Mouse (Mus musculus) thymus, postnatal 4 days (tissue): ENCODE measurements at regions not wholly inside any gene's neighbourhood (a gene's known extent, or its start where the extent isn't known, plus 50 kb on each side); places are given as distances from the start of the nearest gene placed in this dataset.

ENCODE experiments used
- DNase-seq: peaks from one replicate; pipeline ENCODE4 v3.0.0; 2021

GRCm38 (mm10) chr10:99417591-99417990 lies 154.6 kb downstream of the Dusp6 start:
- peak; percentile 26 for DNase-seq

- DNase-seq = no peak
Measured at GRCm38 (mm10) chr10:99418497-99418896, 155.5 kb downstream of the Dusp6 start.

- DNase-seq = no peak
Measured at GRCm38 (mm10) chr10:99419532-99419931, 156.5 kb downstream of the Dusp6 start.

- no peak for DNase-seq
Measured at GRCm38 (mm10) chr10:99423406-99423805, 160.4 kb downstream of the Dusp6 start.

GRCm38 (mm10) chr10:99425265-99425664 lies 162.2 kb downstream of the Dusp6 start:
- no peak for DNase-seq

- no peak for DNase-seq
Measured at GRCm38 (mm10) chr10:99430175-99430574, 167.1 kb downstream of the Dusp6 start.

GRCm38 (mm10) chr10:99430669-99431561 lies 167.9 kb downstream of the Dusp6 start:
- no peak for DNase-seq

GRCm38 (mm10) chr10:99437060-99437459 lies 174.0 kb downstream of the Dusp6 start:
- DNase-seq = no peak

- DNase-seq = no peak
Measured at GRCm38 (mm10) chr10:99440169-99440568, 177.1 kb downstream of the Dusp6 start.

- DNase-seq = peak; percentile 19
Measured at GRCm38 (mm10) chr10:99441014-99441413, 178.0 kb downstream of the Dusp6 start.

GRCm38 (mm10) chr10:99441931-99442330 lies 178.9 kb downstream of the Dusp6 start:
- DNase-seq = no peak

- no peak for DNase-seq
Measured at GRCm38 (mm10) chr10:99443453-99444170, 180.6 kb downstream of the Dusp6 start.

- DNase-seq = no peak
Measured at GRCm38 (mm10) chr10:99450714-99451625, 187.9 kb downstream of the Dusp6 start.

- DNase-seq = no peak
Measured at GRCm38 (mm10) chr10:99451639-99452417, 188.8 kb downstream of the Dusp6 start.

GRCm38 (mm10) chr10:99456180-99456579 lies 193.1 kb downstream of the Dusp6 start:
- DNase-seq = no peak

- peak; percentile 24 for DNase-seq
Measured at GRCm38 (mm10) chr10:99458047-99458446, 195.0 kb downstream of the Dusp6 start.

GRCm38 (mm10) chr10:99459171-99459660 lies 196.2 kb downstream of the Dusp6 start:
- peak; percentile 16 for DNase-seq

GRCm38 (mm10) chr10:99459823-99460361 lies 196.9 kb downstream of the Dusp6 start:
- DNase-seq = peak; percentile 52

GRCm38 (mm10) chr10:99460847-99461445 lies 197.9 kb downstream of the Dusp6 start:
- DNase-seq = peak; percentile 41

- peak; percentile 14 for DNase-seq
Measured at GRCm38 (mm10) chr10:99461446-99461966, 198.5 kb downstream of the Dusp6 start.

- DNase-seq = no peak
Measured at GRCm38 (mm10) chr10:99466695-99467094, 203.7 kb downstream of the Dusp6 start.
